Mouse (Mus musculus): ENCODE measurements around the gene Arhgap15.

Arhgap15 gene

DNA sequence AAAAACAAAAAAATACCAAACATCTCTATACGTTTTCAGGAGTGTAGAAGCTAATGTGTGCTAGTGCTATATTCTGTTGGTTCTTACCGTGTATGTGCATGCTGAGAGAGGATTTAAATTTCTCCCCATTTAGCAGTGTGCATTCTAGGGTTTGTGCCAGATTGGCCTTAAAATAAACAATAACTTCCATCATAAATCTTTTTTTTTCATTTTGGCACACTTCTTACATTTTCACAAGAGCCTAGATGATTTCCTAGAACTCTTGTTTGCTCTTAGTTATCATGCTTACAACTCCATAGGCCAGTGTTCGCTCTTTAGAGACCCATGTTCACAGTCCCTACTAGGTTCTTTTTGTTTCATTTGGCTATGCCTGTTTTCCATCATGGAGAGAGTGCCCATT is 362.7 kb downstream of the Arhgap15 start:
- no peak for DNase-seq (ENCODE audit: low spot score in 2 of 2)

DNA sequence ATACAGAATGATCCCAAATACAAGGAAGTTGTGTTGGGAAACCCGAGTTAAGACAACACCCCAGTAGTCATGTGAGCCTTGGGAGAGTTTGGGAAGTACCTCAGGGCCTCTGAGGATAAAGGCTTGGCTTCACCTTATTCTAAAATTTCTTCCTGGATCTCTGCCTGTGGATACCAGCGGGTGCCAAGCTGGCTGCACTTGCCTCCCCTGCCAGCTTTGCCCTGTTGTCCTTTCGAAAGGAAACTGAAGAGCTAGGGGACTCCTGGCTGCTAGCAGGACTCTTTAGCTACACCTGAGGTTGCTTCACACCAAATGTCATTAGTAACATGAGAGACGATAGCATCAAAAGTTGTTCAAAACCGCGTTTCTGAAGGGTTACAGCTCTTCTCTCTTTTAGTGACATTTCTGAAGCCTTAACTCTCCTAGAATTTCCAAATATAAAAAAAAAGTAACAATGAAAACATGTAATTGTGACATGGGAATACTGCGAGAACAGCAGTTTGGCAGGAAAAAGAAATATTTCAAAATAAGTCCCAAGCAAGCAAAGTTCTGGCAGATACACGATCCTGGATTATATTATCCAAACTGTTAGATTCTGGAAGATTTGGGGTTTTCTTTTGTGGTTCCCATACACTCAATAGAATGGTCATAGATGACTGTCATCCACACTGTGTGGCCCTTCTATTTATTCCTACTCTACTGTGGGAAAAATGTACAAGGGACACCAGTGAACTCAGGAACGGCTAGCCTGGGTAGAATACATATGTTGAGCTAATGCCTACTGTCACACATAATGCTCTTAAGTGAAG is 364.6 kb downstream of the Arhgap15 start:
- no peak for DNase-seq (ENCODE audit: low spot score in 2 of 2)

DNA sequence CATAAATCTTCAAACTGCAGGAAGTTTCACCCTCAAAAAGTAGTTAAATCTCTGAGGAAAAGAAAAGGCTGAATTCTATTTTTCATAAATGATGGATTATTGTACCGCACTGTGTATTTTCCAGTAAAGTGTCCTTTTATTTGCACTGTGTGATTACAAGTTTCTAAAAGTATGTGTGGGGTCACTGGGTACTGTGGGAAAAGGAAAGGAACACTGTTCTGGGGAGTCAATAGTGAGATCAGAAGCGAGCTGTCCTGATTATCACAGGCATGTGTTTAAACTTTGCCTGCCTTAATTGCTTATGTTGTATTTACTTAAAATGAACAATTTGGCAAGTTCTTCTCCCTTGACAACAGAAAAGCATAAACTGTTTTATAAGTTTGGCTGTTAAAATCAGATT is 365.7 kb downstream of the Arhgap15 start:
- no peak for DNase-seq (ENCODE audit: low spot score in 2 of 2)

DNA sequence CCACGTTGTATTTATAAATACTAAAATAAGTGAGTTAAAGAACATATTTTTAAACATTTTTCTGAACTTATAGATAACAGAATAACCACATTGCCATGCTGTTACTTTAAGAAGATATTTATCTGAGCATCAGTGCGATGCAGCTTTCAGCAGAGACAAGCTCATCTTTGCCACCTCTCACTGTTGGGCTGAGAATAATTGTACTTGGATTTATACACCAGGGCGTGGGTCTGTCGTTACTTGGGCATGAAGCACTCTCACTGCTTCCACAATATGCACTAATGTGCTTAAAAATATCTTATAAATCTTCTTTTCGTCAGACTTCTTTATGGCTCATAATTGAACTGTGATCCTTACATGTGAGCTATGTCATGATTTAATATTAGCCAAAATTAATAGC is 372.5 kb downstream of the Arhgap15 start:
- no peak for DNase-seq (ENCODE audit: low spot score in 2 of 2)

DNA sequence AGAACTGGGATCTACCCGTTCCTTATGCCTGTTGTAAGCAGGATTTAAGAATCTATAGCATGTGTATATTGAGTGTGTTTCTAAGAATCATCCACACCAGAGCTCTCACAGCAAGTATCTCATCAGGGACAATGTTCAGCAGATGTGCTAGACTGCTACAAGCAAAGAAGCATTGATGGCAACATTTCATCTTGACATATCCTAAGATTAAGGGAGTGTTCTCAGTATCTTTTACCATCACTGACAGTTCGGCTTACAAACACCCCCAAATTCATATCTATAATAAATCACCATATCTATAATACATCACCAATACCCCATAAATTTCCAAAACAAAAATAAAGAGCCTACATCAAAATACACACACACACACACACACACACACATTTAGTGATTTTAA is 374.6 kb downstream of the Arhgap15 start:
- no peak for DNase-seq (ENCODE audit: low spot score in 2 of 2)

DNA sequence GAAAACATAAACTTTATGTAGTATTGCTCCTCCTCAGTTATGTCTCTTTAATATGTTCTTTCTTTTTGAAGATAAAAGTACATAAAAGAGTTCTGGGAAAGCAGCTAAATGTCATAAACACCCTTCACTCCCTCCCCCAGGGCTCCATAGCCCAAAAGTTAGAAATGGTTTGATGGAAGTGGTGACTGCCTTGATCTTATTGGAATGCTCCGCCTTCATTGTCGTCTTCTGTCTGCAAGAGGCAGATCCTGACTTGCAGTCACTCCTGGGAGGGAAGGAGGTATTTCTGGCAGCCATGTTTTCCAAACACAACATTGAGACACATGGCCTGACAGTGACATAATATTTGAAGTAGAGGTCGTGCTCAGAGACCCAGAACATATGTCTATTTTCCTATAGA is 375.5 kb downstream of the Arhgap15 start:
- no peak for DNase-seq (ENCODE audit: low spot score in 2 of 2)

DNA sequence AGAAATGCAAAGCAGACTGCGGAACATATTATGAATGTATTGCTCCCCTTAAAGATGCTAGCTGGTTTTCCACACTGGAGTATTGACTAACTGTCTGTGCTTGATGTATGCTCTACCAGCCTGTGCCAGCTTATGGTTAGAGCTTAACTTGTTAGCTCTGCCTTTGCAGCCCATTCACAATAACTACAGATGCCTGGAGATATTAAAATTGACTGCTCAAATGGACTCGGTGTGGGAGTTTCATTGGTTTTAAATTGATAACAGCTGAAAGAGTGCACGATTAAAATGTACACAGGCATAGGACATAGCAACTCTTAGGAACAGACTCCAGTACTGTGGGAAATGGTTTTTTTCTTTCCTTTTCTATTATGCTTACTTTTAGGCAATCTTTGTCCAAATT is 376.1 kb downstream of the Arhgap15 start:
- DNase-seq (ENCODE audit: low spot score in 2 of 2), result no peak

DNA sequence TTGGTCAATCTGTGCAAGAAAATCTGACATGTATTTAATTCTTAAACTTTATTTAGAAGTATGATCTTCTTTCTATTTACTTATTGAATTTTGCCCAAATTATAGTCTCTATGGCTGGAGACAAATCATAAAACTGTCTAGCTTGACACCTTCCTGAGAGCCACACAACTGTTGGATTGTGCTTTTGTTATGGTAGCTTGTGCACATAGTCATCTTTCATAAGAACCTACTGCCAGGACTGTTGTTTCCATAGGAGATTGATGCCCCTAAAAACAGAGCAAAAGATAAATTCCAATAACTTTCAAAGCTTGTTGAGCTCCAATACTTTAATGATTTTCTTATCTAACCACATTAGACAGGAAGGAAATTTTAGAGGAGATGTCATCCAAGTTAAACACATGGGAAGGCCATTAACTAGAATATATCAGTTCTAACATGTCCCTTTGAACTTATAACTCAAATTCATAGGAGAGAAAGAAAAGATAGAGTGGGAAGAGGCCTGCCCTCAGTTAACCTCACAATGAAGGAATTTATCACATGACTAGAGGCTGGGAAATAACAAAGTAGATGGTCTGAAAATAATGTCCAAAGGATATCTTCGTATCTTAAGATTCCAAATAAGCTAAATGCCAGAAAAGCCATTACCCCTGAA is 377.5 kb downstream of the Arhgap15 start:
- DNase-seq (ENCODE audit: low spot score in 2 of 2), result no peak

DNA sequence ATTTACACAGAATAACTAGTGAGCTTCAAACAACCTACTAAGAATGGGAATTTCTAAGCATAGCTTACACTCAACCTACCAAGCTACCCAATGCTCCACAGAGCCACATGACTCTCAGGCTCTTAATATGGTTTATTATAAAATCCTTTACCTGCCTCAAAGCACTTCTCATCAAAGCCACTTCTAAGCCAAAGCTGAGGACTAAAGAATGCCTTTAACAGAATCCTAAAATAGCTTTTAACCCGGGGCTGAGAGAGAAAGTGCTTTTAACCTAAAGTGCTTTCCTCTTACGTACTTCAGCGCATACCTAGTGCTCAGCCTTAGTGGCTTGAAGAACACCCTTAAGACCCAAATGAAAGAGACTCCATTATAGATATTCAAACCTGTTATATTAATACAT is 380.9 kb downstream of the Arhgap15 start:
- DNase-seq (ENCODE audit: low spot score in 2 of 2), result no peak

DNA sequence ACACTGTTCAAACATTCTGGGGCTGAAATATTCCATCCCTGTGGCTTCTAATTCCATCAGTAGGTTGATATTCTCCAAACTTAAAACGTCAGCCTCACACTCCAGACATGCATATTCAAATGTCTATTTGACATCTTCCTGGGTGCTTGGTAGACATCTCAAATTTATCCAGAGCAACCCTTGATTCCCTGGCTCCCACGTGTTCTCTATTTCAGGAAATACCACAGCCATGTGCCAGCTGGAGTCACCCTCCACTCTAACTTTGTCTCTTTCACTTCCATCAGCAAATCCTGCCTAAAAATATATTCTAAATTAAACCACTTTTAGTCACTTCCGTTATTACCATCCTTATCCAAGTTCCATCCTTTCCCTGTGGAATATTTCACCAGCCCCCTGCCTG is 382.6 kb downstream of the Arhgap15 start:
- no peak for DNase-seq (ENCODE audit: low spot score in 2 of 2)

DNA sequence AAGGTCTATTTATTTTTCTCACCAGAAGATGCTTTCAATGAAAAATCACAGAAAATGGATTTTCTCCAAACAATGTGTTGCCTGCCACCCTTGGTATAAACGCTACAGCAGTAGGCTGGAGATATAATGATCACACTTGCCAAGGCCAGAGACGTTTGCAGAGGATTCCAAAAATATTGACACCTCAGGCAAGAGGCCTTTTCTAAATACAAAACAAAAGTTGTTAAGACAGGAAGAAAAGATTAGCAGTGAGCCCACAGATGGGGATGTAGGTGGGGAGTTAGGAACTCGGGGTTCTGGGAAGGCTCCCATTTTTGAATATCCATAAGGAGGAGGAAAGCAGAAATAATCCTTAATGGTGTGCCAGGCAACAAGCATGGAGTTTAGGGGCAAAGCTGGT is 386.2 kb downstream of the Arhgap15 start:
- DNase-seq (ENCODE audit: low spot score in 2 of 2), result no peak

DNA sequence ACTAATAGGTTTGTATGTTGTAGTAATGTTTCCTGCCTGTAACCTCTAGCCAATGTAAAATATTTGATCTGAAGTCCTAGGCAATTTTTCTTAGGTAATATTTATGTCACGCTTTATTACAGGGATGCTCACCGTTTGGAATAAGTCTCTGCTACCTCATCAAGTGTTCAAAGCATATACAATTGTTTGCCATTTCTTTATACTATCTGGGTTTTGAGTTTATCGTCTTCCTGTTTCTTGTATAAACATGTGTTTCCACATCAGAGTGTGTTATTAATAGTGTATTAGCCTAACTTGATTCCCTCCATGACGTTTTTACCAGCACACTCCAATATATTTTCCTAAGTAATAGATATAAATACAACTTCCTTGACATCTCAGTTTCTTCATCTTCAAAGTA is 391.8 kb downstream of the Arhgap15 start:
- DNase-seq (ENCODE audit: low spot score in 2 of 2), result no peak

DNA sequence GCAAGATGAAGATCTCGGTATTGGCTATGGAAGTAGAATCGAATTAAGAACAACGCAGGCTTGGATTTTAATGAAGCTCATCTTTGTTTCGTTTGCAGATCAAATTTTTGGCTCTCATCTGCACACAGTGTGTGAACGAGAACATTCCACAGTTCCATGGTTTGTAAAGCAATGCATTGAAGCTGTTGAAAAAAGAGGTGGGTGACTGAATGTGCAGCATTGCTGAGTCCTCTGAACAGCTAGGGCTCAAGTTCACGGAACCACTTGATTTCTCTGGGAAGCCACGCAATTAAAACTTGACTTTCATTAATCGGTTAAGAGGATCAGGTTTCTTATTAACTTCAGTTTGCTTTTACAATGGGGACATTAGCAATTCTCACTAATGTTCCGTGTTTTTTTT is 393.5 kb downstream of the Arhgap15 start:
- no peak for DNase-seq (ENCODE audit: low spot score in 2 of 2)

DNA sequence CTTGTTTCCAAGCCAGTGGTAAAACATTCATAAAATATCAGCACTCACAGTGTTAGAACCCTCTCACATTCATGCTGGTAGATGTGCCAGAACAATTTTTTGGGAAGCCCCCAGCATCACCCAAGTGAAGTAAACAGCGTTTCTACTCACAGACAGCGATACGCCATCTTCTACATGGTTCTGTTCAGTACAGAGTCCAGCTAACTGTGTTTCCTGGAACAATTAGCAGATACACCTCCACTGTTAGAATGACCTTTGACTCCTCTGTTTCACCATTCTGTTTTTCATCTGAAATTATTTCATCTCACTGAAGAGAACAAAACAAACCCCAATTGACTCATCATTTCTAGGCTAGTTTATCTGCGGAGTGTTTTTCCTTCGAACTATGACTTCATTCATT is 394.0 kb downstream of the Arhgap15 start:
- DNase-seq (ENCODE audit: low spot score in 2 of 2), result no peak

DNA sequence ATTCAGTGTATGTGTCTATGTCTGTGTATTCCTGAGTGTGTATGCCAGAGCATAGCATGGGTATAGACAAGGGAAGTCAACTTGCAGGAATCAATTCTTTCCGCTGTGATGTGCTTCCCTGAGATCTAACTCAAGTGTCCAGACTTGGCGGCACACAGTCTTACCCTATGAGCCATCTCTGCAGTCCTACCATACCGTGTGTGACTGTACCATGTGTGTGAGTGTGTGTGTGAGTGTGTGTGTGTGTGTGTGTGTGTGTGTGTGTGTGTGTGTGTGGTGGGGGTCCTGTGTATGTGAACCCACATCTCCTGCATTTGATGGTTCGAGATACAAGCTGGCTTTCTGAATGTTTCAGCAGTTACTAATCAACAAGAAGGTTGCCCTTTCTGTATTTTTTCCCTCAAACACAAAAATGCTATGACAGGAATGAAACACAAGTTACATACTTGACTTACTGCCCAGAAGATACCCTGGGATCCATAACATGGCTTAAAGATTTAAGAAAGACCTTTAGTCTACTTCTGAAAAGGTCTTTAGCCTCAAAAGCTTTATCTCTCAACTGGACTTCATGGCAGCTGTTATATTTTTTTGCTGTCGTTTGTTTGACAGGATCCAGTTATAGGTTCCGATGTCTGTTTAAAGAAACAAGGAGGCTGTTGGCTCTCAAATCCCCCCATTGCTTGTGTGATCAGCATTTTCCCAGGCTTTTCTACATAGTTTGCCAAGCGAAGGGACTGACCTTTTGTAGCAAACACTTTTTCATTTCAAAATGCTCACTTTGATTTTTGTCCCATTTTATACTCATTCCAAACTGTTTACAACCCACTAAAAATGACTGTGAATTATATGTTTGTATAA is 397.7 kb downstream of the Arhgap15 start:
- no peak for DNase-seq (ENCODE audit: low spot score in 2 of 2)

DNA sequence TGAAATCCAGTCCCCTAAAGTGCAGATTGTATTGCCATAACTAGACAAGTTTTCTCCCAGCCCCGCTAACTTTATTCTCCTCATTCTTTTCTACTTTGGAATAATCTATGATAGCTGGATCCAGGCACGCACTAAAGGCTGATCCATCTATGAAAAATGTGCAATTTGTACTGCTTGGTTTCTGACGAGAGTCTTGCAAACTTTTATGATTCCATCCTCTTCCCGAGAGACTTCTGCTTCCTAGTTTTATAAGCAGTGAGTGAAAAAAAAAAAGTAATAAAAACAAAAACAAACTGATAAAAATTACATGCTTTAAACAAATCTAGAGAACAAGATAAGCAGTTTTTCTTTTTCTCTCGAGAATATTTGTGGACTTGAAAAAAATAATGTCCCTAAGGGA is 398.9 kb downstream of the Arhgap15 start:
- no peak for DNase-seq (ENCODE audit: low spot score in 2 of 2)

DNA sequence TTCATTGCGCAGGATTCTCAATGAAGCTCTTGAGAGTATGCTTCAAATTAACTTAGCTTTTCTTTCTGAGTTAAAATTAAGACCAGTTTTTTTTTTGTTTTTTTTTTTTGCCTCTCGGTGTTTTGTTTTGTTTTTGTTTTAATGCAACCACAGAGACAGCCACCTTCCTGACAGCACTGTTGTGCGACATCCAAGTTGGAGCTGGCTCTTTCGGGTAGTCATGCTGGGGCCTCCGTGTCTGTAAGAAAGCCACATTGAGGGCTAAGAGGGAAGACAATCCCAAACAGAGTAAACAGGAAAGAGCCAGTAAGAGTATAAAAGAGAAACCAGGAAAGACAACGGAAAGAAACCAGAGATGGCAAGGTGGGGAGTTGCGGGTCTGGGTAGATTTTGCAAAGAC is 399.3 kb downstream of the Arhgap15 start:
- DNase-seq (ENCODE audit: low spot score in 2 of 2), result no peak

DNA sequence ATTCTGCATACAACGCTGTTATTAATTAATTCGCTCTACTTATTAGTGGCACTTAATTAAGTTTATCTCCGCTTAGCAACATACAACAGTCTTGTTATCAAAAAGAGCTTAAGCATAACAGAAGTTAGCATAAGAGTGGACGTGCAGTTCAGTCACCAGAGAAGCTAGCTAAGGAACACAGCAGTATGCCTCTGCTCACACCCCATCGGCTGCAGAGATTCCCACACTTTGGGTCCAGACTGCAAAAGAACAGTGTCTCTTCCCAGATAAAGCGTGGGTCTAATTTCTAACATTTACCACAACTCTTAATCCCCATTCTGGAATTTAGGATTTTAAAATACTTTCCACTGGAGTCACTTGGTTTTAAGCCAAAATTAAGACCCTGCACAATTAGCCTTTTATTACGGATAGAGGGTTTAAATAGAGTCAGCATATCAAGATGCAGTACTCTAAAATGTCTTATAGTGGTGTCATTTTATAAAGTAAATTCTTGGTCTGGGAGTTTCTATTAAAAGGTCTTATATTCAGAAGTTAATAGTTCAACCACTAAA is 400.0 kb downstream of the Arhgap15 start:
- DNase-seq (ENCODE audit: low spot score in 2 of 2), result no peak

DNA sequence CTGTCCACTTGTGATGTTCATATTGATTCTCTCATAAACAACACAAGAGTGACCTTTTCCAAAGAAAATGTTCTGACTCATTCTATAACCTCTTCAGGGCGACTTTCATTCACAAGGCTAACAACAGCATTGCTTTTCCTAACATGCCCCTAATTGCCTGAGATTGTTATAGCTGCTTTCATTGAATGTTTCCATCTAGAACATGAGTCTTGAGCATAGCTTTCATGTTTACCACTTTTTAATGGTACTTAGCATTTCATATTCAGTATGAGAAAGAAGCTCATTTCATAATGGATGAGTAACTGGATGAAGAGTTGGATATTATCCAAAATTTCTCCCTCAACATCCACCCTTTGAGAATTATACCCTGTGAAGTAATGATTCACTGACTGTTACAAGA is 403.7 kb downstream of the Arhgap15 start:
- no peak for DNase-seq (ENCODE audit: low spot score in 2 of 2)

DNA sequence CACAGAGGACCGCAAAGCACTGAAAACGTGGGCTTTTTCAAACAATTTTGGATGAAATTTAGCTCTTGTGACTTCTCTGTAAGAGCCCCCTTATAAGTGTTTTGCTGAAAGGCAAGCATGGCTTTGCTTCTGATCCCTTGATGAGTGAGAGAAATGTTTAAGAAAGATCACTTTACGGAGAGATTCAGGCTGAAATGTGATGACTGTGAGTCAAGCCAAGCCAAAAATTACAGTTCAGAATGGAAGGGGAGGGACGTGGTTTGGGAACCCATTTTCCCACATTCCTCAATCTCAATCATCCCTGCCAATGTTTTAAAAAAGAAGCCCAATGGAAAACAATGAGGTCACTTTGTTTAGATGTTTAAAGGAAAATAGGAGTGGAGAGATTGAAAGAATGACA is 411.7 kb downstream of the Arhgap15 start:
- no peak for DNase-seq (ENCODE audit: low spot score in 2 of 2)

DNA sequence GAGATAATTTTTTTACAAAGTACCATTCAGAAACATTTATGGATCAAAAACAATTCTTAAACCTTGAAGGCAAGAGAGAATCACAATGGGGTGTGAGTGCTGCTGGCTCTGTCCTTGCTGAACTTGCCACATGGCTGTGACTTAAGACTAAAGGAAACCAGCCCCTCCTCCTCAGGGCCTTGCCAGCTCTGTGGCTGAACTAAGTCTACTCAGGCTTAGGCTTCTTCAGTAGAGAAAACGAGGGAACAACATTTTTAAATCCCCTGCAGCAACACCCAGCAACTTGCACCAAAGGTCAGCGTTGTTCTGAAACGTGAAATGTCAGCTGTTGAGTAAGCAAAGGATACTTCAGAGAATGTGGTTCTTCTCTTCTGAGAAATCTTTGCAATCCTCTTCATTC is 417.2 kb downstream of the Arhgap15 start:
- no peak for DNase-seq (ENCODE audit: low spot score in 2 of 2)

DNA sequence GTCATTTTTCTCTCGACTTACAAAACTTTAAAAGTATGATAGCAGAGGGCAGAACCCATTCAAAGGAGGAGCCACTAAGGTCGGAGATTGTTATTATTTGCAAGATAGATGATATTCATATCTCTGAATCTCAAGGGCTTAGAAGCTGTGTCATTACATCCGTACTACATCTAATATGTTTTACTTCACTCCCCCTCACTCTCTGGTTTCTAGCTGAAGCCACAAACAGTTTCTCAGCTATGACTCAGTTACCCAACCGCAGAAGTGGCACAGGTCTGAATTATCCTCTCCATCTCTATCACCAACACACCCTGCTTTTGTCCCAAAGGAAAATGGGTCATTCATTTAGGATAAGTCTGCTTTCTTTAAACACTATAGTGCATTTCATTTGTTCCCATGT is 418.1 kb downstream of the Arhgap15 start:
- DNase-seq (ENCODE audit: low spot score in 2 of 2), result no peak
